Mouse (Mus musculus): Measurements from ENCODE around the gene Olfr675.
"Not testable (repeated sequence)": the region's sequence is repeated elsewhere in the genome, so short reads cannot be mapped to it uniquely, and the experiment has no call there.

Olfr675 gene

GRCm38 (mm10) chr7:105028360-105028759 lies at the start of gene Olfr675:
Gene Olfr675, minus strand, starts transcription at chr7:105028460.
- DNase-seq, result no peak

GRCm38 (mm10) chr7:105064175-105064574 lies 35.9 kb upstream of the Olfr675 start, which contains the start of gene Olfr678:
Gene Olfr678, plus strand, starts transcription at chr7:105064475.
- no peak for DNase-seq

- DNase-seq, result no peak
Measured at GRCm38 (mm10) chr7:105058951-105059350, 30.7 kb upstream of the Olfr675 start.

GRCm38 (mm10) chr7:105033836-105034235 lies 5.6 kb upstream of the Olfr675 start:
- not testable (repeated sequence) for DNase-seq

GRCm38 (mm10) chr7:105032398-105032797 lies 4.1 kb upstream of the Olfr675 start, which contains the start of gene Olfr676:
Gene Olfr676, plus strand, starts transcription at chr7:105032698.
- no peak for DNase-seq

- DNase-seq, result no peak
Measured at GRCm38 (mm10) chr7:105022530-105022929, 5.7 kb downstream of the Olfr675 start.

- DNase-seq, result no peak
Measured at GRCm38 (mm10) chr7:105001929-105002328, 26.3 kb downstream of the Olfr675 start, which contains the start of gene Olfr672. Gene Olfr672, minus strand, starts transcription at chr7:105002029.

- DNase-seq, result no peak
Measured at GRCm38 (mm10) chr7:104979026-104979425, 49.2 kb downstream of the Olfr675 start, which contains the start of gene Olfr671. Gene Olfr671, minus strand, starts transcription at chr7:104979126.

- DNase-seq, result not testable (repeated sequence)
Measured at GRCm38 (mm10) chr7:104972507-104972906, 55.8 kb downstream of the Olfr675 start.
